Mouse (Mus musculus) hindbrain, embryonic 10.5 days (tissue): Measurements from ENCODE around the gene Sox30. TPM values are rescaled to one million over a fixed set of nuclear protein-coding genes. Genes with fewer than 3 reads are reported as not detected.
A peak's percentile ranks its signal among the peaks of the same experiment; 100 is the strongest.

Experiments used
- DNase-seq: peaks from one replicate; pipeline ENCODE4 v3.0.0-alpha.2; 2017; ENCODE audit warnings: low spot score
- H3K27ac ChIP-seq: fragments of 300-500 bp; sonication (generic); 2 replicates; pipeline ENCODE4 v1.5.1; 2016; ENCODE audit warnings: mild to moderate bottlenecking, moderate library complexity
- H3K27me3 ChIP-seq: fragments of 300-500 bp; sonication (generic); 2 replicates; pipeline ENCODE4 v1.6.1; 2016; ENCODE audit warnings: mild to moderate bottlenecking; ENCODE audit not compliant: poor library complexity, insufficient read depth, severe bottlenecking
- H3K36me3 ChIP-seq: fragments of 300-500 bp; sonication (generic); 2 replicates; pipeline ENCODE4 v1.6.1; 2016; ENCODE audit warnings: mild to moderate bottlenecking, moderate library complexity
- H3K4me1 ChIP-seq: fragments of 300-500 bp; sonication (generic); replicated peaks from 2 replicates; pipeline ENCODE4 v1.6.1; 2016; ENCODE audit warnings: mild to moderate bottlenecking
- H3K4me3 ChIP-seq: fragments of 300-500 bp; sonication (generic); 2 replicates; pipeline ENCODE4 v1.5.1; 2016; ENCODE audit warnings: mild to moderate bottlenecking, moderate library complexity
- H3K9me3 ChIP-seq: fragments of 300-500 bp; sonication (generic); 2 replicates; pipeline ENCODE4 v1.6.1; 2016; ENCODE audit warnings: mild to moderate bottlenecking, moderate library complexity
- WGBS: fragments of 180-500 bp; shearing (Covaris S2); methylation state at CpG from one replicate; pipeline ENCODE4 v1.1.7; 2016; 5-methylcytosine and 5-hydroxymethylcytosine counted together
- polyA plus RNA-seq: library from polyadenylated mRNA; unstranded; fragments of >200 nt; fragmentation: Nextera tagmentation; extraction: Ambion mirVana; gene quantifications from 2 replicates; pipeline ENCODE4 v1.2.1, GENCODE M21; 2016

Sox30 gene
- polyA plus RNA-seq, 1 experiment from 2014 or later, result 0.14 TPM

DNA sequence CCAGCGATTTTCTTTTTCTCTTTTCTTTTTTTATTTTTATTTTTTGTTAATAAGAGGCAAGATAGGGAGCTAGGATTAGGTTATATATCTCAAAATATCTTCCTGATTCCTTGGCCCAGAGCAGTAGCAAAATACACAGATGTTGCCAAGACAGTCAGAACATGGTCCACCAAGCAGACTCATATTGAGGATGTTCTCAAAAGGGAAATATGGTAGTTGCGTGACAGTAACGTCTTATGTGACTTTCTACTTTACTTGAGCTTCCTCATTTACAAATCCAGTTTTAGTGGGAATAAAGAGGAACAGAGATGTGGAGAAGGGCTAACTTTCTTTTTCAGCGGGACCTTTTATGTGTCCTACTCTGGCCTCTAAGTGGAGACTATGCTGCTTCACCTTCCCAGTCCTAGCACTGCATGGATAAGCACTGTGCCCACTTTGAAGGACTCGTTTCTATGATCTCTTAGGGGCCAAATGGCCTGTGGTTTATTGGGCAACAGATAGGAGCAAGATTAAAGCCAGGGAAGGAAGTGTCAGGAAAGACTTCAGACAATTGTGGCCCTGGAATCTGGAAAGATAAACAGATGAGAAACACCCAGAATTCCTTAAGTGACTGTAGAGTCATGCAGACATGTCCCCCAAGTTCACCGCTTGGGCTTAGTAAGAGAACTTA is 81.8 kb downstream of the Sox30 start:
- peaks cover 9% of the 10 kb centered on the region; the same call in 1 of the 2 replicates for H3K36me3 ChIP-seq
- 85% methylated on average over 6 of the region's 6 CpGs for WGBS
- peaks cover 34% of the 10 kb centered on the region for H3K4me1 ChIP-seq
- no peak for DNase-seq
- H3K27me3 ChIP-seq, result peaks cover 6% of the 10 kb centered on the region; the same call in 1 of the 2 replicates
- H3K4me3 ChIP-seq, result no peak overlapping the region
- no peak overlapping the region for H3K27ac ChIP-seq
- H3K9me3 ChIP-seq, result no peaks in the 10 kb centered on the region

DNA sequence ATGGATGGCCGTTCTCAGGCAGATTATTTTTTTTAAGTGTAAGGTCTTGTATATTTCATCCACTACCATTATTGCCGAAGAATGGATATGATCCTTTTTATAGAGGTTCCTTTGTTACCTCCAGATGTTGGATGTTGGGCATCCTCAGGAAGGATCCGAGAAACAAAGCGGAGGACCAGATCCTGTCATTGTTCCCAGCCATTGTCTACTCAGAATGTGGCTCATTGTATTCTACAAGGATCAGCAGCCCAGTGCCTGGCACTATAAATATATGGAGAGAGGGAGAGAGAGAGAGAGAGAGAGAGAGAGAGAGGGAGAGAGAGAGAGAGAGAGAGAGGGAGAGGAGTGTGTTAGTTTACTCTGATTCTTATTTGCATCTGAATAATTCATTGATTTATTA is 82.5 kb downstream of the Sox30 start:
- no peaks in the 10 kb centered on the region for H3K9me3 ChIP-seq

DNA sequence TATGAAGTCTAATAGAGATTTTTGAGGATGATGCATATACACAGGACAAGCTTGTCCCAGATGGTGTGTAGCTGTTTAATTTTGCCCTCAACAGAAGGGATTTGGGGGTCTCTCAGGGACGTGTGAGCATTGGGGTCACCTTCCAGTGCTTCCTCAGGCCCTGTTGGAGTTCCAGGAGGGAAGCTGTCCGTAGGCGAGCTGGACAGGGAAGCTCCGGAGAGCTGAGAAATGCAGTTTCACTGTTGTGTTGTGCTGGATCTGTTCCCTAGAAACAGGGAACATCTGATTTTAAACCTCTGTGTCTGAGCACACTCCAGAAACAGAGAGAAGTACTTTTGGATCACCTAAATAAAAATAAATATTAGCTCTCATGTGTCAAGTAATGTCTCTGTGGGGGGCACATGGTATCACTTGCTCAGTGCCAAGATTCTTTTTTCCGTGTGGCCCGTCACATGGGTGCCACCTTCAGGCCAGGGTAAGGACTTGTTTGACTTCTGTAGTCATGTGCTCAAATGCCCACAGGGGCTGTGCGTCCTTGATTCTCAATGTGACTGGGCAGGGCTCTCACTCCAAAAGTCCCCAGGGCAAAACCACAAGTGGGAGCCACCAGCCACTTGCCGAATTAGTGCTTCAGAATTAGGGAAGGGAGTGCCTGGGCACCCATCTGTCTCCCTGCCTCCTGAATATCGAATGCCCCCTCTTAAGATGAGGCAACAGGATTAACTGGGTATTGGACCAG is 83.1 kb downstream of the Sox30 start:
- H3K4me3 ChIP-seq, result no peak overlapping the region
- H3K4me1 ChIP-seq, result peaks cover 28% of the 10 kb centered on the region
- 67% methylated on average over 9 of the region's 9 CpGs for WGBS
- no peaks in the 10 kb centered on the region for H3K9me3 ChIP-seq
- H3K27me3 ChIP-seq, result no peaks in the 10 kb centered on the region
- no peak for DNase-seq
- peak overlapping the region; percentile 26; the same call in 1 of the 2 replicates for H3K27ac ChIP-seq
- H3K36me3 ChIP-seq, result peaks cover 9% of the 10 kb centered on the region; the same call in 1 of the 2 replicates

More for the DNA sequence above, 82.5 kb downstream of the Sox30 start:
- H3K4me3 ChIP-seq, result no peak overlapping the region
- peaks cover 30% of the 10 kb centered on the region for H3K4me1 ChIP-seq
- no peak overlapping the region for H3K27ac ChIP-seq
- 69% methylated on average over 4 of the region's 4 CpGs for WGBS
- H3K27me3 ChIP-seq, result no peaks in the 10 kb centered on the region
- H3K36me3 ChIP-seq, result peaks cover 9% of the 10 kb centered on the region; the same call in 1 of the 2 replicates
- no peak for DNase-seq

- H3K27ac ChIP-seq, result peak overlapping the region; percentile 56; the same call in 1 of the 2 replicates
- H3K36me3 ChIP-seq, result peaks cover 9% of the 10 kb centered on the region; the same call in 1 of the 2 replicates
These were observed 84.7 kb downstream of the Sox30 start for GRCm38 (mm10) chr11:46064767-46065166.

GRCm38 (mm10) chr11:46065201-46066011 is 85.3 kb downstream of the Sox30 start:
- peak overlapping the region; percentile 56 for H3K27ac ChIP-seq
- H3K9me3 ChIP-seq, result no peaks in the 10 kb centered on the region
- H3K4me3 ChIP-seq, result no peak overlapping the region
- DNase-seq, result peak; percentile 45
- H3K27me3 ChIP-seq, result no peaks in the 10 kb centered on the region
- H3K4me1 ChIP-seq, result peaks cover 45% of the 10 kb centered on the region
- 68% methylated on average over 21 of the region's 21 CpGs for whole genome bisulfite sequencing
- H3K36me3 ChIP-seq, result peaks cover 9% of the 10 kb centered on the region; the same call in 1 of the 2 replicates

More at GRCm38 (mm10) chr11:46064767-46065166, 84.7 kb downstream of the Sox30 start:
- WGBS, result 71% methylated on average over 8 of the region's 8 CpGs
- no peaks in the 10 kb centered on the region for H3K27me3 ChIP-seq
- DNase-seq, result no peak
- peaks cover 41% of the 10 kb centered on the region for H3K4me1 ChIP-seq
- no peak overlapping the region for H3K4me3 ChIP-seq
- H3K9me3 ChIP-seq, result no peaks in the 10 kb centered on the region

Other genes starting within 250 kb of the Sox30 start
- 59.1 and 62.2 TPM in 2 replicates for gene Clint1, start 128.3 kb upstream of the Sox30 start, polyA plus RNA-seq
- 8.0 and 8.7 TPM in 2 replicates for gene Lsm11, start 35.4 kb upstream of the Sox30 start, polyA plus RNA-seq
- gene Thg1l, start 24.8 kb upstream of the Sox30 start, polyA plus RNA-seq, result 13.5 and 15.6 TPM in 2 replicates
- gene Gm12166, start 72.0 kb downstream of the Sox30 start, polyA plus RNA-seq, result 2.6 and 4.0 TPM in 2 replicates
- gene Adam19, start 75.7 kb downstream of the Sox30 start, polyA plus RNA-seq, result 12.9 and 14.0 TPM in 2 replicates
- 0.65 and 0.66 TPM in 2 replicates for gene Nipal4, start 186.2 kb downstream of the Sox30 start, polyA plus RNA-seq